Mouse (Mus musculus): ENCODE results near the gene Mfsd2b. TPM values are rescaled to one million over a fixed set of nuclear protein-coding genes. Genes with fewer than 3 reads are reported as not detected.

The Mfsd2b gene
- polyA plus RNA-seq, 1 experiment: not detected

DNA sequence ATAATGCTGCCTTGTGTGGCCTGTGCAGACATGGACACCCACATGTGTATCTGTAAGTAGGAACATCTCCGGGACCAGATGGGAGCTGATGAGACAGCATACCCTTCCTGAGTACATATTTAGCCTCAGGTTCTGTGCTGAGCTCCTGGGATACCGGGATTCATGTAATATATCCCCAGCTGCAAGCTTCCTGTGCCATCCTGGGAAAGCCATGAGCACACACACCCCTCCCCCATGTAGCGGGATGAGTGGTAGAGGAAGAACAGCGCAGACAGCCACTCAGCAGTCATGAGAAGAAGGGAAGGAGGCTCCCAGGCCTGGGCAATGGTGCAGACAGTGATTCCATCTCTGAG, 9.8 kb downstream of the Mfsd2b start:
- peaks cover 6% of the 10 kb centered on the region for H3K4me1 ChIP-seq (ENCODE audit: control insufficient read depth, insufficient read depth, low read length)
- 54% methylated on average over 4 of the region's 4 CpGs for WGBS
- H3K4me3 ChIP-seq (ENCODE audit: insufficient read depth, low read depth, low read length): no peak overlapping the region
- H3K27ac ChIP-seq (ENCODE audit: insufficient read depth, low read depth, low read length): no peak overlapping the region
- no peak for TF ChIP-seq CTCF (IDR thresholded peaks at IDR 0.05; ENCODE audit: insufficient read depth, low read depth, low read length)
- no peak for TF ChIP-seq POLR2A (IDR thresholded peaks at IDR 0.05; ENCODE audit: insufficient read depth, low read depth, low read length)

DNA sequence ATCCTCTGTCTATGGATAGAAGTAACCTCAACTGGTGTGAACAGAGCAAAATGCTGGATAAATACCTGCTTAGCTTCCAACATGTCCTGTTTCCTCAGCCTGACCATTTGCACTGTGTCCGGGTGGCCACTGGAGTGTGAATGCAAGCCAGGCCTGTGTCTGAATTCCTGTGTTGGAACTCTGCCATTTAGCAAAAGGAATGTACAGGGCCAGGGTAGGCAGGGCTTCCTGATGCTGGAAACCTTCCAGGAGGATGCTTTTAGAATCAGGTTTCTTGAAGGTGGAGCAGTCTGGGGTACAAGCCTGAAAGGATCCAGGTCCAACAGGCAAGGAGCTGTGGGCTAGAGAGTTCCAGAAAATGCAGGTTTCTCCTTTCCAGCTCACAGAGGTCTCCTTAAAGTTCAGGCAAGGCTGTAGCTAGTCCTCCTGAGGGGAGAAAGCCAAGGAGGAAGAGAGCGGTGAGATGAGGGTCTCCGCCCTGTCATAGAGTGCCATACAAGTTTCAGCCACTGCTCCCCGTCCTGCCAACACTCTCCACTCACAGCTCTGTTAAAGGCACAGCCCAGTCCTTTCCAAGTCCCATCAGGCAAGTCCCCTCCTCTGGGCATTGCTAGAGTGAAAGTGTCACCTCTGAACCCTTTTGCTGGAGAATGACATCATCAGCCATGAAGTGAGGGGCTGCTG, 10.4 kb downstream of the Mfsd2b start:
- 66% methylated on average over 4 of the region's 4 CpGs for WGBS
- no peak overlapping the region for H3K4me3 ChIP-seq (ENCODE audit: insufficient read depth, low read depth, low read length)
- no peak overlapping the region for H3K27ac ChIP-seq (ENCODE audit: insufficient read depth, low read depth, low read length)
- H3K4me1 ChIP-seq (ENCODE audit: control insufficient read depth, insufficient read depth, low read length): peaks cover 6% of the 10 kb centered on the region
- TF ChIP-seq CTCF (IDR thresholded peaks at IDR 0.05; ENCODE audit: insufficient read depth, low read depth, low read length): no peak
- TF ChIP-seq POLR2A (IDR thresholded peaks at IDR 0.05; ENCODE audit: insufficient read depth, low read depth, low read length): no peak

DNA sequence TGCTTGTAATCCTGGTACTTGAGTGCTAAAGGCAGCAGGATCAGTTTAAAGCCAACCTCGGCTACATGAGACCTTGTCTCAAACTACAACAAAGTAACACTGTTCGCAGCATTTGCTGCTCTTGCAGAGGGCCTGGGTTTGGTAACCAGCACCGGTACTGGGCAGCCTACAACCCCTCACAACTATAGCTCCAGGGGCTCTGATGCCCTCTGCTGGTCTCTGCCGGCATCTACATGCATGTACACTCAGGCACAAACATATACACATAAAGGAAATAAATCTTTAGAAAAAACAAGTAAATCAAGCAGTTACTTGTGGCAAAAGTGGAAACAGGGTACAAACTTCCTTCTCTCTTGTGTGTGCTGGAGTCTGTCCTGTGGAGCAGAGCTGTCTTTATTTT, 11.5 kb downstream of the Mfsd2b start:
- 94% methylated on average over 4 of the region's 4 CpGs for WGBS
- Histone ChIP-seq H3K4me1 (ENCODE audit: control insufficient read depth, insufficient read depth, low read length) (peaks cover 6% of the 10 kb centered on the region), H3K4me3 (ENCODE audit: insufficient read depth, low read depth, low read length) (no peak overlapping the region), H3K27ac (ENCODE audit: insufficient read depth, low read depth, low read length) (no peak overlapping the region)
- TF ChIP-seq POLR2A (IDR thresholded peaks at IDR 0.05; ENCODE audit: insufficient read depth, low read depth, low read length) (no peak), CTCF (IDR thresholded peaks at IDR 0.05; ENCODE audit: insufficient read depth, low read depth, low read length) (no peak)

DNA sequence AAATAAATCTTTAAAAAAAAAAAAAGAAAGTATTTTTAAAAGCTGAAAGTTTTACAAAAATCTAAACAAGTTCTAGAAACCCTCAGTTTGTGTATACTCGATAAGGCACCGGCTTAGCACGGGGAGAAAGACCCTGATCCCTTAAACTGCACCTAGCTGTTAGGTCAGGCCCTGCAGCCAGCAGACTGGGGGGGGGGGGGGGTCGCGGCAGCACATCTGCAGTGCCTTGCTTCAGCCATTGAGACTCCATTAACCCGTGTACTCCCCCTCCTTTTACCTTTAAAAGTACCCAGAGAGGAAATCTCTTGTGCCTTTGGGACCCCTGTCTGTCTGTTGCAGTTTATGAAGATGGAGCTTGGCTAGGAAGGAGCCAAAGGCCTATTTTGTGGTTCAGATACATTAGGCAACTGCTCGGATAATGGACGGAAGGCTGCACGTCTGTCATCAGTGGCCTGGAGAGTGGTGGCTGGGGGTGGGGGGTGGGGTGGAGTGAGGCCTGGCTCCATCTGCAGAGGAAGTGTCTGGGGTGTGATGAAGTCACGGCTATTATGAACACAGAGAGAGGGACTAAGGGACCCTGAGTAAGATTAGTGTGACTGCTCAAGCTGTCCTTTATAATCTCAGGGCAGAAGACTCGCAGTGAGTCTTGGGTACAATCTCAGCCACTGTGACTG, 14.8 kb downstream of the Mfsd2b start:
- TF ChIP-seq CTCF (IDR thresholded peaks at IDR 0.05; ENCODE audit: insufficient read depth, low read depth, low read length): no peak
- no peak for TF ChIP-seq POLR2A (IDR thresholded peaks at IDR 0.05; ENCODE audit: insufficient read depth, low read depth, low read length)
- 73% methylated on average over 11 of the region's 11 CpGs for WGBS
- no peak overlapping the region for H3K27ac ChIP-seq (ENCODE audit: insufficient read depth, low read depth, low read length)

DNA sequence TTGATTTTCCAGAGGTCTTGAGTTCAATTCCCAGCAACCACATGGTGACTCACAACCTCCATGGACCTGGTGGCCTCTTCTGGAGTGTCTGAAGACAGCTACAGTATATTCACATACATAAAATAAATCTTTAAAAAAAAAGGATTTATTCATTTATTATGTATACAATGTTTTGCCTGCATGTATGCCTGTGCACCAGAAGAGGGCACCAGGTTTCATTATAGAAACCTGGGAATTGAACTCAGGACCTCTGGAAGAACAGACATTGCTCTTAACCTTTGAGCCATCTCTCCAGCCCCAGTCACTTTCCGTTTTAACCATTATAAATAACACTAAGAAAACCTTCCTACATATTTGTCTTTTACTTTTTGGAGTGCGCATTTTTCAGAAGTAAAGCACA, 17.3 kb downstream of the Mfsd2b start:
- TF ChIP-seq CTCF (IDR thresholded peaks at IDR 0.05; ENCODE audit: insufficient read depth, low read depth, low read length) (no peak), POLR2A (IDR thresholded peaks at IDR 0.05; ENCODE audit: insufficient read depth, low read depth, low read length) (no peak)
- WGBS: 98% methylated on average over 2 of the region's 2 CpGs
- Histone ChIP-seq H3K27ac (ENCODE audit: insufficient read depth, low read depth, low read length) (no peak overlapping the region), H3K4me1 (ENCODE audit: control insufficient read depth, insufficient read depth, low read length) (0 out of 2 replicates have a peak, but pooled peaks cover under 1% of the 10 kb centered on the region), H3K4me3 (ENCODE audit: insufficient read depth, low read depth, low read length) (no peak overlapping the region)

More for the DNA sequence above, 14.8 kb downstream of the Mfsd2b start:
- H3K4me1 ChIP-seq (ENCODE audit: control insufficient read depth, insufficient read depth, low read length): peaks cover 4% of the 10 kb centered on the region
- H3K4me3 ChIP-seq (ENCODE audit: insufficient read depth, low read depth, low read length): no peak overlapping the region

DNA sequence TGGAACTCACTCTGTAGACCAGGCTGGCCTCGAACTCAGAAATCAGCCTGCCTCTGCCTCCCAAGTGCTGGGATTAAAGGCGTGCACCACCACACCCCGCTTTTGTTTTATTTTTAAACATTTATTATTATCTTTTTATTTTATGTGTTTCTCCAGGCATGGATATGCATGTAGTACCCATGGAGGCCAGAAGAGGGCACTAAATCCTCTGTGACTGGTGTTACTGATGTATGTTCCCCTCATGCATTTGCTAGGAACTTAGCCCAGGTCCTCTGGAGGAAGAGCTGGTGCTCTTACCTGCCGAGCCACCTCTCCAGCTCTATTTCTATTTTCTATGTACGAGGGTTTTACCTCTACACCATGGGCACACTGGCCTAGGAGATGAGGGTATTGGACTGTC, 18.0 kb downstream of the Mfsd2b start:
- WGBS: over 99% methylated on average over 5 of the region's 5 CpGs
- TF ChIP-seq POLR2A (IDR thresholded peaks at IDR 0.05; ENCODE audit: insufficient read depth, low read depth, low read length) (no peak), CTCF (IDR thresholded peaks at IDR 0.05; ENCODE audit: insufficient read depth, low read depth, low read length) (no peak)
- Histone ChIP-seq H3K4me1 (ENCODE audit: control insufficient read depth, insufficient read depth, low read length) (0 out of 2 replicates have a peak, but pooled peaks cover 4% of the 10 kb centered on the region), H3K27ac (ENCODE audit: insufficient read depth, low read depth, low read length) (no peak overlapping the region), H3K4me3 (ENCODE audit: insufficient read depth, low read depth, low read length) (no peak overlapping the region)

GRCm38 (mm10) chr12:4843741-4844140, 30.4 kb downstream of the Mfsd2b start:
- Histone ChIP-seq H3K27ac (ENCODE audit: insufficient read depth, low read depth, low read length) (no peak overlapping the region), H3K4me3 (ENCODE audit: insufficient read depth, low read depth, low read length) (peak overlapping the region; percentile 95), H3K4me1 (ENCODE audit: control insufficient read depth, insufficient read depth, low read length) (peaks cover 7% of the 10 kb centered on the region)
- WGBS: under 1% methylated on average over 12 of the region's 12 CpGs
- no peak for TF ChIP-seq POLR2A (IDR thresholded peaks at IDR 0.05; ENCODE audit: insufficient read depth, low read depth, low read length)
- no peak for TF ChIP-seq CTCF (IDR thresholded peaks at IDR 0.05; ENCODE audit: insufficient read depth, low read depth, low read length)

- Histone ChIP-seq H3K4me1 (ENCODE audit: control insufficient read depth, insufficient read depth, low read length) (peaks cover 7% of the 10 kb centered on the region), H3K27ac (ENCODE audit: insufficient read depth, low read depth, low read length) (peak within 1 kb of the TSS; percentile 29; the same call in 1 of the 2 replicates), H3K4me3 (ENCODE audit: insufficient read depth, low read depth, low read length) (peak within 1 kb of the TSS; percentile 95)
- TF ChIP-seq POLR2A (IDR thresholded peaks at IDR 0.05; ENCODE audit: insufficient read depth, low read depth, low read length) (peak; percentile 28; the same call in 1 of the 2 replicates), CTCF (IDR thresholded peaks at IDR 0.05; ENCODE audit: insufficient read depth, low read depth, low read length) (no peak)
- WGBS: under 1% methylated on average over 30 of the region's 30 CpGs
Measured at GRCm38 (mm10) chr12:4842890-4843597, 31.1 kb downstream of the Mfsd2b start, which contains the start of gene Wdcp. TSS of gene Wdcp (plus strand) at chr12:4843303.

DNA sequence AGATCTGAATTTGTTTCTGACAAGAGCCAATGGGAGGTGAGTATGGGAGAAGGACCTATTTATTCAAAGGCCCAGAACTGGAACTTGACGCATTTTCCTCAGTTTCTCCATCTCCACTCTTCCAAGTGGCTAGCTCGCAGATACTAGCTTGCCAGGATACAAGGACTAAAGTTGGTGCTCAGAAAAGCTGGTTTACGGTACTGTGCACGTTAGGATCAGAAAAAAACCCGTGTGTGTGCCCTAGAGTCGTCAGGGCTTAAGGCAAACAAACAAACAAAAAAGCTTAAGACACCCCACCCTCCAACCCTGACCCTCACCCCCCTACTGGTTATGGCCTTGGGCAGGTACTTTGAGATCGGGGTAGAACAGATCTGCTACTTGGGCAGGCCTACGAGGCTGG, 31.7 kb downstream of the Mfsd2b start:
- whole genome bisulfite sequencing: 91% methylated on average over 8 of the region's 8 CpGs
- peaks cover 7% of the 10 kb centered on the region for H3K4me1 ChIP-seq (ENCODE audit: control insufficient read depth, insufficient read depth, low read length)
- TF ChIP-seq CTCF (IDR thresholded peaks at IDR 0.05; ENCODE audit: insufficient read depth, low read depth, low read length): no peak
- TF ChIP-seq POLR2A (IDR thresholded peaks at IDR 0.05; ENCODE audit: insufficient read depth, low read depth, low read length): no peak
- H3K4me3 ChIP-seq (ENCODE audit: insufficient read depth, low read depth, low read length): no peak overlapping the region
- H3K27ac ChIP-seq (ENCODE audit: insufficient read depth, low read depth, low read length): no peak overlapping the region
